Mouse (Mus musculus) stomach, embryonic 15.5 days (tissue): ENCODE results near the gene Cldn10. TPM values are rescaled to one million over a fixed set of nuclear protein-coding genes. Genes with fewer than 3 reads are reported as not detected.

Experiments used
- ATAC-seq: fragments of 200-750 bp; cut with Nextera tagmentation; 2 replicates; pipeline ENCODE4 v1.8.0; 2017; ENCODE audit warnings: low read depth, moderate number of reproducible peaks, moderate TSS enrichment; ENCODE audit not compliant: insufficient read depth, low FRiP score
- H3K27ac ChIP-seq: fragments of 300-500 bp; sonication (generic); 2 replicates; pipeline ENCODE4 v1.5.1; 2015; ENCODE audit warnings: mild to moderate bottlenecking, inconsistent platforms
- H3K27me3 ChIP-seq: fragments of 300-500 bp; sonication (generic); replicated peaks from 2 replicates; pipeline ENCODE4 v1.6.1; 2015; ENCODE audit warnings: inconsistent platforms
- H3K36me3 ChIP-seq: fragments of 300-500 bp; sonication (generic); 2 replicates; pipeline ENCODE4 v1.6.1; 2015; ENCODE audit warnings: inconsistent platforms
- H3K4me1 ChIP-seq: fragments of 300-500 bp; sonication (generic); 2 replicates; pipeline ENCODE4 v1.6.1; 2015; ENCODE audit warnings: inconsistent platforms
- H3K4me2 ChIP-seq: fragments of 300-500 bp; sonication (generic); 2 replicates; pipeline ENCODE4 v1.6.1; 2015; ENCODE audit warnings: mild to moderate bottlenecking, inconsistent platforms
- H3K4me3 ChIP-seq: fragments of 300-500 bp; sonication (generic); replicated peaks from 2 replicates; pipeline ENCODE4 v1.5.1; 2015; ENCODE audit warnings: inconsistent platforms
- H3K9ac ChIP-seq: fragments of 300-500 bp; sonication (generic); 2 replicates; pipeline ENCODE4 v1.6.1; 2015; ENCODE audit warnings: inconsistent platforms
- H3K9me3 ChIP-seq: fragments of 300-500 bp; sonication (generic); 2 replicates; pipeline ENCODE4 v1.6.1; 2016; ENCODE audit warnings: inconsistent platforms
- WGBS: fragments of 180-500 bp; shearing (Covaris S2); methylation state at CpG from one replicate; pipeline ENCODE4 v1.1.7; 2015; 5-methylcytosine and 5-hydroxymethylcytosine counted together
- polyA plus RNA-seq: library from polyadenylated mRNA; unstranded; fragments of >200 nt; fragmentation: Nextera tagmentation; extraction: Ambion mirVana; gene quantifications from 2 replicates; pipeline ENCODE4 v1.2.1, GENCODE M21; 2015

Gene Cldn10
- polyA plus RNA-seq, 1 experiment from 2014 or later, result 70.1 TPM

GRCm38 (mm10) chr14:118851496-118852107 is 63.9 kb downstream of the Cldn10 start:
- H3K4me1 ChIP-seq, result peaks cover 8% of the 10 kb centered on the region; the same call in 1 of the 2 replicates
- no peak for ATAC-seq
- H3K36me3 ChIP-seq, result no peaks in the 10 kb centered on the region
- no peaks in the 10 kb centered on the region for H3K9me3 ChIP-seq
- WGBS, result 35% methylated on average over 6 of the region's 6 CpGs
- H3K27me3 ChIP-seq, result no peaks in the 10 kb centered on the region; the same call in 1 of the 2 replicates
- H3K4me2 ChIP-seq, result no peak overlapping the region
- peak overlapping the region; percentile 26; the same call in 1 of the 2 replicates for H3K27ac ChIP-seq
- no peak overlapping the region for H3K4me3 ChIP-seq
- no peak overlapping the region for H3K9ac ChIP-seq

GRCm38 (mm10) chr14:118854371-118855114 is 66.8 kb downstream of the Cldn10 start:
- 3% methylated on average over 46 of the region's 48 CpGs for WGBS
- Histone ChIP-seq H3K27ac (peak overlapping the region; percentile 23; the same call in 1 of the 2 replicates), H3K9ac (peak overlapping the region; percentile 17), H3K4me2 (peak overlapping the region; percentile 98), H3K9me3 (no peaks in the 10 kb centered on the region), H3K4me3 (peak overlapping the region; percentile 58), H3K36me3 (no peaks in the 10 kb centered on the region), H3K27me3 (no peaks in the 10 kb centered on the region; the same call in 1 of the 2 replicates), H3K4me1 (peaks cover 8% of the 10 kb centered on the region; the same call in 1 of the 2 replicates)
- peak; percentile 48; the same call in 1 of the 2 replicates for ATAC-seq

GRCm38 (mm10) chr14:118855141-118855800 is 67.6 kb downstream of the Cldn10 start:
- H3K9ac ChIP-seq, result peak overlapping the region; percentile 17; the same call in 1 of the 2 replicates
- peak overlapping the region; percentile 98 for H3K4me2 ChIP-seq
- peak overlapping the region; percentile 23; the same call in 1 of the 2 replicates for H3K27ac ChIP-seq
- under 1% methylated on average over 28 of the region's 28 CpGs for WGBS
- H3K36me3 ChIP-seq, result no peaks in the 10 kb centered on the region
- no peaks in the 10 kb centered on the region for H3K9me3 ChIP-seq
- ATAC-seq, result peak; percentile 32; the same call in 1 of the 2 replicates
- H3K27me3 ChIP-seq, result no peaks in the 10 kb centered on the region; the same call in 1 of the 2 replicates
- H3K4me1 ChIP-seq, result peaks cover 5% of the 10 kb centered on the region; the same call in 1 of the 2 replicates
- H3K4me3 ChIP-seq, result peak overlapping the region; percentile 58

- ATAC-seq, result no peak
- Histone ChIP-seq H3K4me2 (no peak overlapping the region), H3K27ac (no peak overlapping the region), H3K4me3 (0 out of 2 replicates have a peak overlapping the region, but pooled peaks have one; percentile 7), H3K27me3 (no peaks in the 10 kb centered on the region; the same call in 1 of the 2 replicates), H3K9me3 (no peaks in the 10 kb centered on the region), H3K36me3 (no peaks in the 10 kb centered on the region), H3K4me1 (0 out of 2 replicates have a peak, but pooled peaks cover 4% of the 10 kb centered on the region), H3K9ac (no peak overlapping the region)
- WGBS, result 72% methylated on average over 6 of the region's 6 CpGs
These were observed 68.9 kb downstream of the Cldn10 start for GRCm38 (mm10) chr14:118856563-118856962.

GRCm38 (mm10) chr14:118858318-118858717 is 70.6 kb downstream of the Cldn10 start:
- Histone ChIP-seq H3K4me2 (no peak overlapping the region), H3K36me3 (no peaks in the 10 kb centered on the region), H3K27me3 (no peaks in the 10 kb centered on the region; the same call in 1 of the 2 replicates), H3K4me3 (no peak overlapping the region), H3K27ac (no peak overlapping the region), H3K9ac (no peak overlapping the region), H3K4me1 (0 out of 2 replicates have a peak, but pooled peaks cover 4% of the 10 kb centered on the region), H3K9me3 (no peaks in the 10 kb centered on the region)
- no peak for ATAC-seq
- WGBS, result 57% methylated on average over 6 of the region's 6 CpGs

- H3K4me1 ChIP-seq, result no peaks in the 10 kb centered on the region
- H3K36me3 ChIP-seq, result no peaks in the 10 kb centered on the region
- H3K4me2 ChIP-seq, result no peak overlapping the region
- H3K27me3 ChIP-seq, result no peaks in the 10 kb centered on the region
- no peaks in the 10 kb centered on the region for H3K9me3 ChIP-seq
- H3K27ac ChIP-seq, result no peak overlapping the region
- 50% methylated on average over 7 of the region's 7 CpGs for WGBS
- H3K4me3 ChIP-seq, result no peak overlapping the region
- H3K9ac ChIP-seq, result no peak overlapping the region
- no peak for ATAC-seq
These were observed 74.5 kb downstream of the Cldn10 start for GRCm38 (mm10) chr14:118862253-118862652.

GRCm38 (mm10) chr14:118864905-118865304 is 77.2 kb downstream of the Cldn10 start:
- no peak overlapping the region for H3K4me3 ChIP-seq
- no peaks in the 10 kb centered on the region for H3K36me3 ChIP-seq
- ATAC-seq, result no peak
- no peak overlapping the region for H3K9ac ChIP-seq
- no peak overlapping the region for H3K27ac ChIP-seq
- H3K4me1 ChIP-seq, result no peaks in the 10 kb centered on the region
- H3K4me2 ChIP-seq, result no peak overlapping the region
- no peaks in the 10 kb centered on the region for H3K9me3 ChIP-seq
- 57% methylated on average over 4 of the region's 4 CpGs for WGBS
- no peaks in the 10 kb centered on the region for H3K27me3 ChIP-seq

- Histone ChIP-seq H3K4me2 (no peak overlapping the region), H3K4me3 (no peak overlapping the region), H3K27ac (no peak overlapping the region), H3K4me1 (no peaks in the 10 kb centered on the region), H3K36me3 (no peaks in the 10 kb centered on the region), H3K9me3 (no peaks in the 10 kb centered on the region), H3K27me3 (no peaks in the 10 kb centered on the region), H3K9ac (no peak overlapping the region)
- ATAC-seq, result no peak
- 75% methylated on average over 10 of the region's 10 CpGs for WGBS
These were observed 78.5 kb downstream of the Cldn10 start for GRCm38 (mm10) chr14:118866014-118866811.

- Histone ChIP-seq H3K4me3 (no peak overlapping the region), H3K27me3 (no peaks in the 10 kb centered on the region), H3K36me3 (no peaks in the 10 kb centered on the region), H3K9me3 (no peaks in the 10 kb centered on the region), H3K27ac (no peak overlapping the region), H3K4me2 (no peak overlapping the region), H3K9ac (no peak overlapping the region), H3K4me1 (no peaks in the 10 kb centered on the region)
- no peak for ATAC-seq
- WGBS, result 60% methylated on average over 6 of the region's 6 CpGs
These were observed 79.7 kb downstream of the Cldn10 start for GRCm38 (mm10) chr14:118867366-118867765.

- Histone ChIP-seq H3K9ac (no peak overlapping the region), H3K4me1 (no peaks in the 10 kb centered on the region)
These were observed 80.5 kb downstream of the Cldn10 start for GRCm38 (mm10) chr14:118868102-118868724.

GRCm38 (mm10) chr14:118869712-118870111 is 82.0 kb downstream of the Cldn10 start:
- peak; percentile 79; the same call in 1 of the 2 replicates for ATAC-seq
- no peaks in the 10 kb centered on the region for H3K36me3 ChIP-seq
- H3K9me3 ChIP-seq, result no peaks in the 10 kb centered on the region
- no peak overlapping the region for H3K9ac ChIP-seq
- H3K27me3 ChIP-seq, result no peaks in the 10 kb centered on the region
- no peak overlapping the region for H3K4me2 ChIP-seq
- H3K4me1 ChIP-seq, result no peaks in the 10 kb centered on the region
- H3K27ac ChIP-seq, result no peak overlapping the region
- 67% methylated on average over 6 of the region's 6 CpGs for WGBS
- no peak overlapping the region for H3K4me3 ChIP-seq

More at GRCm38 (mm10) chr14:118868102-118868724, 80.5 kb downstream of the Cldn10 start:
- H3K36me3 ChIP-seq, result no peaks in the 10 kb centered on the region
- no peaks in the 10 kb centered on the region for H3K9me3 ChIP-seq
- no peaks in the 10 kb centered on the region for H3K27me3 ChIP-seq
- 82% methylated on average over 13 of the region's 13 CpGs for WGBS
- H3K27ac ChIP-seq, result no peak overlapping the region
- no peak for ATAC-seq
- no peak overlapping the region for H3K4me2 ChIP-seq
- no peak overlapping the region for H3K4me3 ChIP-seq
